Mouse (Mus musculus): Measurements from ENCODE around the gene Sirt5. TPM values are rescaled to one million over a fixed set of nuclear protein-coding genes. Genes with fewer than 3 reads are reported as not detected.

The Sirt5 gene
- polyA plus RNA-seq, 1 experiment from 2014 or later, result 41.7 TPM

GRCm38 (mm10) chr13:43444717-43445116 lies 79.4 kb downstream of the Sirt5 start:
- no peaks in the 10 kb centered on the region for H3K36me3 ChIP-seq
- 94% methylated on average over 3 of the region's 3 CpGs for WGBS
- H3K27me3 ChIP-seq, result no peaks in the 10 kb centered on the region

More at GRCm38 (mm10) chr13:43444717-43445116, 79.4 kb downstream of the Sirt5 start:
- ATAC-seq, result no peak
- Histone ChIP-seq H3K27ac (no peak overlapping the region), H3K9ac (replicated peaks) (no peak overlapping the region), H3K9me3 (no peaks in the 10 kb centered on the region), H3K4me2 (replicated peaks) (no peak overlapping the region), H3K4me3 (replicated peaks) (no peak overlapping the region), H3K4me1 (replicated peaks) (peaks cover 12% of the 10 kb centered on the region)

Other genes with a start within 250 kb of the Sirt5 start
- gene Tbc1d7, start 194.0 kb upstream of the Sirt5 start, polyA plus RNA-seq (2015; fragmentation: Nextera tagmentation; extraction: Ambion mirVana), result 87.6 and 101 TPM in 2 replicates
- gene Gfod1, start 61.3 kb upstream of the Sirt5 start, polyA plus RNA-seq (2015; fragmentation: Nextera tagmentation; extraction: Ambion mirVana), result 1.6 and 1.7 TPM in 2 replicates
- 180 and 182 TPM in 2 replicates for gene Nol7, start 32.9 kb downstream of the Sirt5 start, polyA plus RNA-seq (2015; fragmentation: Nextera tagmentation; extraction: Ambion mirVana)
- gene Ranbp9, start 115.8 kb downstream of the Sirt5 start, polyA plus RNA-seq (2015; fragmentation: Nextera tagmentation; extraction: Ambion mirVana), result 11.7 and 14.4 TPM in 2 replicates
- gene Mcur1, start 194.7 kb downstream of the Sirt5 start, polyA plus RNA-seq (2015; fragmentation: Nextera tagmentation; extraction: Ambion mirVana), result 8.1 and 8.2 TPM in 2 replicates

All from midbrain, embryonic 13.5 days (tissue).